Mouse (Mus musculus): ENCODE measurements around the gene Crebrf. TPM values are rescaled to one million over a fixed set of nuclear protein-coding genes. Genes with fewer than 3 reads are reported as not detected.

Crebrf gene
- polyA plus RNA-seq, 1 experiment from 2014 or later: 5.6 TPM

DNA sequence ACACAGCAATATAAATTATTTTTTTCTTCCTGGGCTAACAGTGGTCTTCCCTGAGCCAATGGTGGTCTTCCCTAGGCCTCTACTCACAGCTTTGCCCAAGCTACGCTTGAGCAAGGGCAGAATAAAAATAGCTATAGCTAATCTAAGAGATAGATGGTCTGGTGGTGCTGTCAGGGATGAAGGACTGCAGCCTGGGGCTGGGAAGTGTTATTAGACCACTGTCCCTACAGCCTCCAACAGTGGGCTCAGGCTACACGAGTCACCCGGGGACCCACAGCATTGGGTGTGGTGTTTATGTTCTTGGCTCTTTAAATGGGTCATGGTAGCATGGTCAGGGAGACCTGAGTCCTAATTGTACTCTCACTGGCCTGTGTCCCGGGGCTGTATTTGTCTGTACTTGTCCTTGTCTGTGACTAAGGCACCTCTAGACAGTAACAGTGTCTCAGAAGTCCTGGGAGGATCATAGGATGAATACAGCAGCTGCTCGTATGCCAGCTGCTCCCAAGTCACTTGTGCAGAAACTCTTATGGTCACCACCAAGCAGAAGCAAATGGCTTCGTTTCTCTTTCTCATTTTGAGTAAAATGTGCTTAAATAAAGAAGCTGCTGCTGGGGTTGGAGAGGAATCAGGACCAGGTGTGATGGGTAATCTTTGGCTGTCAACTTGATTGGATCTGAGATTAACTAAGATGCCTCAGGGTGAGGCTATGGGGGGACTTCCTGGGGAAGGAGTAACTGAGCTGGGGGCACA lies 82.1 kb downstream of the Crebrf start:
- Histone ChIP-seq H3K27ac (no peak overlapping the region), H3K9me3 (no peaks in the 10 kb centered on the region), H3K4me2 (replicated peaks) (no peak overlapping the region), H3K4me3 (no peak overlapping the region), H3K4me1 (no peaks in the 10 kb centered on the region), H3K36me3 (peaks cover 9% of the 10 kb centered on the region), H3K27me3 (no peaks in the 10 kb centered on the region), H3K9ac (no peak overlapping the region)
- WGBS: 69% methylated on average over 6 of the region's 6 CpGs
- ATAC-seq (ENCODE audit: insufficient number of reproducible peaks, insufficient read depth, low FRiP score, low TSS enrichment): no peak

DNA sequence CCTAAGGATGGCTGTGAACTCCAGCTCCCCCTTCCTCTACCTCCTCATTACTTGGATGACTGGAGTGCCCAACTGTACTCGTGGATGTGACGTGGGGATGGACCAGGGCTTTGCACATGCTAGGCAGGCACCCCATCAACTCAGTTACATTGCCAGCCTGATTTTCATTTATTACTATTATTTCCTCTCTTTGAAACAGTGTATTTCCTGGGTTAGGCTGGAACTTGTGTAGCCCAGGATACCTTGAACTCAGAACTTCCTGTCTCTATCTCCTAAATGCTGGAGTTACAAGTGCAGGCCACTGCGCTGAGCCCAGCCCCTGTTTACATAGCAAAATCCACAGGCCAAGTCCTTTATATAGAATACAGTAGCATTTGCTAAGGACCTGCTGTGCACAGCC lies 87.4 kb downstream of the Crebrf start:
- Histone ChIP-seq H3K27ac (no peak overlapping the region), H3K4me2 (replicated peaks) (no peak overlapping the region), H3K4me1 (no peaks in the 10 kb centered on the region), H3K4me3 (no peak overlapping the region), H3K36me3 (no peaks in the 10 kb centered on the region), H3K27me3 (no peaks in the 10 kb centered on the region), H3K9ac (no peak overlapping the region), H3K9me3 (peaks cover 3% of the 10 kb centered on the region; the same call in 1 of the 2 replicates)
- WGBS: 83% methylated on average over 3 of the region's 3 CpGs
- ATAC-seq (ENCODE audit: insufficient number of reproducible peaks, insufficient read depth, low FRiP score, low TSS enrichment): no peak

GRCm38 (mm10) chr17:26812607-26813006 lies 97.2 kb downstream of the Crebrf start:
- Histone ChIP-seq H3K9ac (no peak overlapping the region), H3K27me3 (no peaks in the 10 kb centered on the region), H3K27ac (no peak overlapping the region), H3K4me3 (no peak overlapping the region), H3K9me3 (no peaks in the 10 kb centered on the region), H3K4me2 (replicated peaks) (no peak overlapping the region), H3K4me1 (no peaks in the 10 kb centered on the region), H3K36me3 (no peaks in the 10 kb centered on the region)
- no peak for ATAC-seq (ENCODE audit: insufficient number of reproducible peaks, insufficient read depth, low FRiP score, low TSS enrichment)
- WGBS: 70% methylated on average over 2 of the region's 2 CpGs

- no peak overlapping the region for H3K27ac ChIP-seq
- no peak overlapping the region for H3K4me2 ChIP-seq (replicated peaks)
- no peak overlapping the region for H3K9ac ChIP-seq
- H3K4me3 ChIP-seq: no peak overlapping the region
- H3K9me3 ChIP-seq: no peaks in the 10 kb centered on the region
- no peaks in the 10 kb centered on the region for H3K36me3 ChIP-seq
- 83% methylated on average over 9 of the region's 9 CpGs for WGBS
- H3K27me3 ChIP-seq: no peaks in the 10 kb centered on the region
- ATAC-seq (ENCODE audit: insufficient number of reproducible peaks, insufficient read depth, low FRiP score, low TSS enrichment): no peak
- H3K4me1 ChIP-seq: no peaks in the 10 kb centered on the region
Observed at GRCm38 (mm10) chr17:26813497-26813896, 98.0 kb downstream of the Crebrf start.

DNA sequence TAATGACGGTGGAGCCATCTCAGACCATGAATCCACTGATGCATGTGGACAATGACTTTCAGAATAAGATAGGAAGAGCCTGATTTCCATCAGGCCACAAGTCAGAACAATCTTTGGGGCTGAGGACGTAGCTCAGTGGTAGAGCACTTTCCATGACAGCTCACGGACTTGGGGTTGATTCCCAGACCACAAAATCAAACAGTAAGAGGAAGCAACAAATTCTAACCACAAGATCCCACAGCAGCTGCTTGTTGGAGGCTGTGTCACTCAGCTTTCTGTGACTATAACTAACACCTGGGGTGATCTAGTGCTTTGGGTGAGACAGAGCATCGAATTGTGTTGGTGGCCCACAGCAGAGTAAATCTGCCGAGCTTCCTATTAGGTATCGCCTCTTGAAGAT lies 101.4 kb downstream of the Crebrf start:
- Histone ChIP-seq H3K9ac (no peak overlapping the region), H3K36me3 (no peaks in the 10 kb centered on the region), H3K9me3 (no peaks in the 10 kb centered on the region), H3K4me1 (no peaks in the 10 kb centered on the region), H3K27ac (no peak overlapping the region), H3K4me2 (replicated peaks) (no peak overlapping the region), H3K4me3 (no peak overlapping the region), H3K27me3 (peaks cover 3% of the 10 kb centered on the region; the same call in 1 of the 2 replicates)
- no peak for ATAC-seq (ENCODE audit: insufficient number of reproducible peaks, insufficient read depth, low FRiP score, low TSS enrichment)
- 80% methylated on average over 6 of the region's 6 CpGs for WGBS

GRCm38 (mm10) chr17:26817776-26818175 lies 102.3 kb downstream of the Crebrf start:
- peaks cover 3% of the 10 kb centered on the region; the same call in 1 of the 2 replicates for H3K27me3 ChIP-seq
- H3K9me3 ChIP-seq: no peaks in the 10 kb centered on the region
- H3K4me3 ChIP-seq: no peak overlapping the region
- no peak overlapping the region for H3K4me2 ChIP-seq (replicated peaks)
- no peak for ATAC-seq (ENCODE audit: insufficient number of reproducible peaks, insufficient read depth, low FRiP score, low TSS enrichment)
- H3K9ac ChIP-seq: no peak overlapping the region
- no peaks in the 10 kb centered on the region for H3K4me1 ChIP-seq
- H3K27ac ChIP-seq: no peak overlapping the region
- H3K36me3 ChIP-seq: no peaks in the 10 kb centered on the region

DNA sequence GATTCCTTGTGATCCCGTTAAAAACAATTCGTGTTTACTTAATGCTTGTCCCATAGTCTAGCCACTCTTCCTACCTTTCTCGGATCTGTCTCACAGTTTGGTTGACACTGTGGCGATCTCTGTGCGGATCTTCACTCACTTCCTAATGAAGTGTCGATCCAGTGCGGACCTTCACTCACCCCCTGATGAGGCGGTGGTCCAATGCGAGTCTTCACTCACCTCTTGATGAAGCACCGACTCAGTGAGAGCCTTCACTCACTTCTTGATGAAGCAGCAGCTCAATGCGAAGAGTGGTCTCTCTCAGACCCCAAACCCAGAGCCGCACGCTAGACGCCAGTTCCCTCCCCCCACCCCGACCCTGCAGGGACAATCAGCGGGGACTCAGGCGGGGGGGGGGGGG lies 110.7 kb downstream of the Crebrf start:
- WGBS: 73% methylated on average over 15 of the region's 17 CpGs
- H3K4me2 ChIP-seq (replicated peaks): no peak overlapping the region
- H3K4me3 ChIP-seq: no peak overlapping the region
- no peak overlapping the region for H3K9ac ChIP-seq
- H3K9me3 ChIP-seq: no peaks in the 10 kb centered on the region
- no peaks in the 10 kb centered on the region for H3K4me1 ChIP-seq
- ATAC-seq (ENCODE audit: insufficient number of reproducible peaks, insufficient read depth, low FRiP score, low TSS enrichment): no peak
- no peaks in the 10 kb centered on the region for H3K36me3 ChIP-seq
- H3K27me3 ChIP-seq: peaks cover 10% of the 10 kb centered on the region
- H3K27ac ChIP-seq: no peak overlapping the region

Other genes starting within 250 kb of the Crebrf start
- 102 and 103 TPM in 2 replicates for gene Ergic1, start 154.2 kb upstream of the Crebrf start, polyA plus RNA-seq (2016; fragmentation: Nextera tagmentation; extraction: Ambion mirVana)
- 19.4 and 20.6 TPM in 2 replicates for gene Dusp1, start 153.5 kb upstream of the Crebrf start, polyA plus RNA-seq (2016; fragmentation: Nextera tagmentation; extraction: Ambion mirVana)
- 118 and 119 TPM in 2 replicates for gene Atp6v0e, start 52.4 kb upstream of the Crebrf start, polyA plus RNA-seq (2016; fragmentation: Nextera tagmentation; extraction: Ambion mirVana)
- gene Bnip1, start 65.4 kb downstream of the Crebrf start, polyA plus RNA-seq (2016; fragmentation: Nextera tagmentation; extraction: Ambion mirVana): 53.6 and 58.6 TPM in 2 replicates
- gene Nkx2-5, start 129.4 kb downstream of the Crebrf start, polyA plus RNA-seq (2016; fragmentation: Nextera tagmentation; extraction: Ambion mirVana): 2.6 and 3.1 TPM in 2 replicates
- 7.9 and 9.7 TPM in 2 replicates for gene Kifc5b, start 201.4 kb downstream of the Crebrf start, polyA plus RNA-seq (2016; fragmentation: Nextera tagmentation; extraction: Ambion mirVana)
- 13.9 and 17.1 TPM in 2 replicates for gene Phf1, start 217.4 kb downstream of the Crebrf start, polyA plus RNA-seq (2016; fragmentation: Nextera tagmentation; extraction: Ambion mirVana)
- 172 and 174 TPM in 2 replicates for gene Cuta, start 223.9 kb downstream of the Crebrf start, polyA plus RNA-seq (2016; fragmentation: Nextera tagmentation; extraction: Ambion mirVana)
- gene Syngap1, start 225.6 kb downstream of the Crebrf start, polyA plus RNA-seq (2016; fragmentation: Nextera tagmentation; extraction: Ambion mirVana): 2.5 and 4.0 TPM in 2 replicates